Mouse (Mus musculus) cerebellum, adult 2 months (tissue): Measurements from ENCODE around the gene Oxsm. TPM values are rescaled to one million over a fixed set of nuclear protein-coding genes. Genes with fewer than 3 reads are reported as not detected.

Experiments
- DNase-seq, 2 experiments: peaks; one replicate each; pipeline ENCODE4 v3.0.0; 2021
- H3K27ac ChIP-seq: fragments of 200-500 bp; 2 replicates; pipeline ENCODE4 v1.5.1; 2012; ENCODE audit warnings: low read length, control low read depth, inconsistent platforms; ENCODE audit not compliant: insufficient read depth
- H3K27me3 ChIP-seq: fragments of 200-500 bp; 2 replicates; pipeline ENCODE4 v1.6.1; 2012; ENCODE audit warnings: inconsistent platforms, mild to moderate bottlenecking, low read length, moderate library complexity; ENCODE audit not compliant: control insufficient read depth, insufficient read depth
- H3K4me1 ChIP-seq: fragments of 200-500 bp; 2 replicates; pipeline ENCODE4 v1.6.1; 2011; ENCODE audit warnings: low read length; ENCODE audit not compliant: control insufficient read depth, insufficient read depth
- H3K4me3 ChIP-seq: fragments of 200-500 bp; replicated peaks from 2 replicates; pipeline ENCODE3; 2011; ENCODE audit warnings: mild to moderate bottlenecking, low read depth, low read length, control low read depth; ENCODE audit not compliant: insufficient read depth
- CTCF ChIP-seq: fragments of 200-500 bp; IDR thresholded peaks from 2 replicates; pipeline ENCODE4 v1.5.1; 2011; ENCODE audit warnings: low read depth, mild to moderate bottlenecking, control low read depth, low read length, moderate library complexity, borderline replicate concordance; ENCODE audit not compliant: insufficient read depth
- POLR2A ChIP-seq: fragments of 200-500 bp; IDR thresholded peaks from 2 replicates; pipeline ENCODE4 v1.6.1; 2011; ENCODE audit warnings: low read length, control low read depth, borderline replicate concordance; ENCODE audit not compliant: insufficient read depth
- WGBS: fragments of 180-500 bp; shearing (Covaris S2); methylation state at CpG from one replicate; pipeline ENCODE4 v1.1.7; 2018; 5-methylcytosine and 5-hydroxymethylcytosine counted together
- polyA plus RNA-seq: library from polyadenylated mRNA; depleted of rRNA; stranded (reverse); fragments of >200 nt; gene quantifications from 2 replicates; pipeline ENCODE4 v1.2.3, GENCODE M21; 2012

The Oxsm gene
- polyA plus RNA-seq, 1 experiment = 6.0 TPM

DNA sequence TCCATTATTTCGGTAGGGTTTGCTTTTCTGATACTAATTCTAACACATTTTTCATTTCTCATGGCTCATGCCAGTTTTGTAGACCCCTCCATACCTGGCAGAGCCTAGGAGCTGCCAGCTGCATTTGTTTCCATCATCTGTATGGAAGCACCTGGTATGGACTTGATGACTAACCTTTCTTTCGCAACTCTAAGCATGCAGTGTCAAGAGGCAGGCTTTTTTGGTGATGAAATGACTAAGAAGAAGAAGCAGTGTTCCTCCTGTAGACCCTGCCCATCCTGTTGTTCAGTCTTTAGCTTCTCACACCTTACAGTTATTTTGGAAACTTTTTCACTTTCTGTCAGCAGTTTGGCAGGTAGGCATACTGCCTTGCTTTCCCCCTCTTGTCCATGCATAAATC, 20.2 kb upstream of the Oxsm start:
- WGBS = 94% methylated on average over 2 of the region's 2 CpGs
- no peak for DNase-seq
- TF ChIP-seq CTCF (no peak), POLR2A (no peak)
- Histone ChIP-seq H3K27me3 (no peaks in the 10 kb centered on the region), H3K27ac (no peak overlapping the region), H3K4me3 (no peak overlapping the region), H3K4me1 (no peaks in the 10 kb centered on the region; the same call in 1 of the 2 replicates)

DNA sequence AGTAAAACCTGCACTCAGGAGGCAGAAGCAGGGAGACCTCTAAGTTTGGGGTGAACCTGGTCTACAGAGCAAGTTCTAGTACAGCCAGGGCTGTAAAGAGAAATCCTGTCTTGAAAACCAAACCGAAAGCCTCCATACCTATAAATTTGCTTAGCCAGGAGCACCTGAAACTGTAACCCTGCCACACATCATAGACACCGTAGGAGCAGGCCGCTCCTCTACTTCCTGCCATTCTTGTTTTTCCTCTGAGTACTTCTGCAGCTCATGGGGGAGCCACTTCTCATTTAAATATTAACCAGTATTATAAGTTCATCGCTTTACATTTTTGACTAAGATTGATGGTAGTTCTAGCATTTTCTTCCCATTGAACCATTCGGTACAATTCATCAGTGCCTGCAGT, 17.4 kb upstream of the Oxsm start:
- no peak for DNase-seq
- no peak for TF ChIP-seq CTCF
- no peak for TF ChIP-seq POLR2A
- 90% methylated on average over 5 of the region's 5 CpGs for WGBS
- H3K4me1 ChIP-seq = no peaks in the 10 kb centered on the region
- H3K4me3 ChIP-seq = no peak overlapping the region
- no peak overlapping the region for H3K27ac ChIP-seq
- H3K27me3 ChIP-seq = no peaks in the 10 kb centered on the region

DNA sequence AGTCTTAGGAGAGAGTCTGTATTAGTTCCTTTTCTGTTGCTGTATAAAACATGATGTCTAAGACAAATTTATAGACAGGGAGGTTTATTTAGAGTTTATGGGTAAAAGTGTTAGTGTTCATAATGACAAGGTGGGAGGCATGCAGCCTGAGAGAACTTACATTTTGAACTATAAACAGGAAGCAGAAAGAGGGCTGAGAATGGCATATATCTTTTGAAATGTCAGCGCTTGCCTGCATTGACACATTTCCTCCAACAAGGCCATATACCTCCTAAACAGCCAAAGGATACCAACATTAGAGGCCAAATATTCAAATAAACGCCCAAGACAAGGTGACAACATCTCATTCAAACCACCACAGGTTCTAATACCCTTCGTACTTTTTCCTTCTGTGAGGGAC, 12.3 kb upstream of the Oxsm start:
- WGBS = 91% methylated on average over 3 of the region's 3 CpGs

DNA sequence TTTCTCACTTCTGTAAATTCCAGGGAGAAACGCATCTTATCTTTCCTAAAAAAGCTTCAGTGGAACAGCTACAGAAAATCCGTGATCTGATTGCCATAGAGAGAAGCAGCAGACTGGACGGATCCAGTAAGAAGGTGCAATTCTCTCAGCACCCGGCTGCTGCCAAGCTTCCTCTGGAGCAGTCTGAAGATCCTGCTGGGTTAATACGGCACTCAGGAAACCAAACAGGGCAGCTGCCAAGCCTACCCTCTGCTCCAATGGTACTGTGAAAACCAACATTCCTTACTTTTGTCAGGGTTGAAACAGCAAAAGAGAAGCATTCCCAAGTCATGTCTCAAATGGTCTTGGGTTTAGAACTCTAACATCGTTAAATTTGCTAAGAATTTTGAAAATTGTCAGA, 10.9 kb upstream of the Oxsm start:
- Histone ChIP-seq H3K4me3 (no peak overlapping the region), H3K27me3 (no peaks in the 10 kb centered on the region), H3K4me1 (peaks cover 3% of the 10 kb centered on the region; the same call in 1 of the 2 replicates), H3K27ac (no peak overlapping the region)
- DNase-seq = peak; percentile 72 to 86
- no peak for TF ChIP-seq CTCF
- no peak for TF ChIP-seq POLR2A
- WGBS = 9% methylated on average over 6 of the region's 6 CpGs

More for the DNA sequence above, 12.3 kb upstream of the Oxsm start:
- no peak for TF ChIP-seq POLR2A
- no peak overlapping the region for H3K4me3 ChIP-seq
- no peak for DNase-seq
- H3K4me1 ChIP-seq = peaks cover 3% of the 10 kb centered on the region; the same call in 1 of the 2 replicates
- no peak overlapping the region for H3K27ac ChIP-seq
- no peaks in the 10 kb centered on the region for H3K27me3 ChIP-seq

DNA sequence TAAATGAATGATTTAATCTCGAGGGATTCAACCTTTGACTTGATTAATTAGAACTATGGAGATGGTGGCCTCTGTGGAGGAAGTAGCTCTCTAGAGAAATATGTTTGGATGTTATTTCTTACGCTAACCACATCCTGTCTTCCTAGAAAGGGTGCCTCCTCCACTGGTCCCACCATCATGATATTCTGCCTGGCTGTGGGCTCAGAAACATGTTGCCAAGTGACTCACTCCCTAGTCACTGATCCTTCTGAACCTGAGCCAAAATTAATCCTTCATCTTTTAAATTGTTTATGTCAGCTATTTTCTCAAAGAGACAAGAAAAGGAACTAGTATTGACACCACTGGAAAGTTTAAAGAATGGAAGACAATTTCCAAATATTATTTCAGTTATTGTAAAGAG, 6.6 kb upstream of the Oxsm start:
- H3K27me3 ChIP-seq = no peaks in the 10 kb centered on the region
- no peak for TF ChIP-seq POLR2A
- no peak for TF ChIP-seq CTCF
- H3K4me1 ChIP-seq = peaks cover 3% of the 10 kb centered on the region; the same call in 1 of the 2 replicates
- no peak overlapping the region for H3K4me3 ChIP-seq
- DNase-seq = no peak
- H3K27ac ChIP-seq = no peak overlapping the region
- 91% methylated on average over 2 of the region's 2 CpGs for WGBS

DNA sequence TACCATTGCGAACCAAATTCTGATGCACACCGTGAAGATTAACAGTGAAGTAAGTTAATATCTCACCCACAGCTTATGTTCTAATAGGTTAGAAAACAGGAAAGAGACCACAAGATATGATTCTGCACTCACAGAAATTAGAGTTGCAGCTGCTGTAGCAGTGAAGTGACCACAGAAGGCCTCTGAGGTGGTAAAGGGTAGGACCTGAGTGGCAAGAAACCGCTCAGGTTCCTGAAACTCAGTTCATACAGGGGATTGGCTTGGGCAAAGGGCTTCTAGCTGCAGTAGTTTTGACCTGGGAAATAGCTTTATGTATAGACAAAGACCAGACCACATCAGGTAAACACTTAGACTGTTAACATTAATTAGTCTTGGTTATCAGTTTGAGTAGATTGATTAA, 6.1 kb upstream of the Oxsm start:
- Histone ChIP-seq H3K4me3 (no peak overlapping the region), H3K27ac (no peak overlapping the region), H3K4me1 (peaks cover under 1% of the 10 kb centered on the region; the same call in 1 of the 2 replicates), H3K27me3 (no peaks in the 10 kb centered on the region)
- DNase-seq = no peak
- over 99% methylated on average over 3 of the region's 3 CpGs for WGBS
- no peak for TF ChIP-seq CTCF
- no peak for TF ChIP-seq POLR2A

DNA sequence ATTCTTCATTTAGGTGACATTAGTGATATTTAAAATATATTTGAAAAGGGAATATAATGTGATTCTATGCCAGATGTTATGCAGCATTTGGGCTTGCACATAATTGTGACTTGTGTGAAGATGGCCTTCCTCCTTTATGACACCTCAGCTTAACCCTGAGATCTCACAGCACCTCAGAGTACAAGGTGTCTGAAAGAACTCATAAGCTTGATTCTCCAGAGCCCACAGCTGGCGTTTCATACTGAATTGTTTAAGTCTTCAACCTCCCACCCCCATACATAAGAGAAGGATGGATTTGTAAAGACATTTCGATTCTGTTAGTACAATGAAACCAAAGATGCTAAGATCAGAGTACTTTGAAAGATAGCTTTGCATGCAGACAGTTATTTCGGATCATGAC, 491 bp upstream of the Oxsm start:
- TF ChIP-seq CTCF = no peak
- TF ChIP-seq POLR2A = no peak
- no peaks in the 10 kb centered on the region; the same call in 1 of the 2 replicates for H3K4me1 ChIP-seq
- peak overlapping the region; percentile 96 for H3K4me3 ChIP-seq
- no peak overlapping the region; the same call in 1 of the 2 replicates for H3K27ac ChIP-seq
- DNase-seq = no peak
- WGBS = 66% methylated on average over 3 of the region's 3 CpGs
- H3K27me3 ChIP-seq = no peaks in the 10 kb centered on the region

DNA sequence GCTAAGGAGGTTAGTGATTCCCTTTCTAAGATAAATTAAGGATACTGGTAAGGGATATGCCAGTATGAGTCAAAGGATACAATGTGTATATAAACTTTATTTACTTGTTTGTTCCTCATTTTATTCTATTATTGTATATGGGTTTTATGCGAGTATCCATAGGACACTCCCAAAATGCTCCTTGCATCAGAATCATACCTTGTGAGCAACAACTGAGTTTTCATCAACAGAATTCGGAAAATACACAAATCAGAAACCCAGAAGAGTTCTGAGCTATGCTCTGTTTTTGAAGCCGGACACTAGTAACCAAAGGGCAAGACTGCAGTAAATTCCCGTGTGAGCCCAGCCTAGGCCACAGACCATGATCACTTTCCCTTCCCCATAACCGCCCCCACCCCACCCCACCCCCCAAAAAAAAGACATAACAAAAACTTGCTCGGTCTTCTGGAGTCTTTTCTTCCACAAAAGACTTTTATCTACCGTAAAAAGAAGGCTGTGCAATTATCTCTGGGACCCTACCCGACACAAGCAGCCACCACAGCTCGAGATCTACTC, 928 bp downstream of the Oxsm start:
- 8% methylated on average over 9 of the region's 9 CpGs for WGBS
- TF ChIP-seq POLR2A (no peak), CTCF (no peak)
- H3K27ac ChIP-seq = no peak overlapping the region

DNA sequence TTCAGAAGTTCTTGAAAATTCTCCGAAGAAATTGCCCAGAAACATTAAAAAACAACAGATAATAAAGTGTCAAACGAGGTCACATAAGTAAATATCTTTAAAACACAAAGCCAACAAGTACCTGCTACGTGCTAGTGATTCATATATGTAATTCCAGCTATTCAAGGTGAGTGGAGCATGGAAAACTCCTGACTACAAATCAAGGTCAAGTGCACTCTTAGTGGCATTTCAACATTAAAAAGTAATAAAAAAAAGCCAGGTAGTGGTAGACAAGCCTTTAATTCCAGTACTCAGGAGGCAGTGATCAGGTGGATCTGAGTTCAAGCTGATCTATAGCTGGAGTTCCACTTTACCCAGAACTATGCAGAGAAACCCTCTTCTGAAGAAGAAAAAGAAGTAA, 1.5 kb downstream of the Oxsm start:
- Histone ChIP-seq H3K27me3 (no peaks in the 10 kb centered on the region), H3K27ac (no peak overlapping the region), H3K4me1 (peaks cover 6% of the 10 kb centered on the region; the same call in 1 of the 2 replicates), H3K4me3 (no peak overlapping the region)
- no peak for DNase-seq
- TF ChIP-seq POLR2A = no peak
- TF ChIP-seq CTCF = no peak
- 83% methylated on average over 3 of the region's 3 CpGs for WGBS

More for the DNA sequence above, 928 bp downstream of the Oxsm start:
- no peak for DNase-seq
- Histone ChIP-seq H3K4me3 (peak overlapping the region; percentile 96), H3K27me3 (no peaks in the 10 kb centered on the region), H3K4me1 (peaks cover 6% of the 10 kb centered on the region; the same call in 1 of the 2 replicates)
